Mouse (Mus musculus): ENCODE data around the gene Got1. TPM values are rescaled to one million over a fixed set of nuclear protein-coding genes. Genes with fewer than 3 reads are reported as not detected.
"Not testable (repeated sequence)": the region's sequence is repeated elsewhere in the genome, so short reads cannot be mapped to it uniquely, and the experiment has no call there.

Got1 gene
- polyA plus RNA-seq, 1 experiment from 2014 or later: 60.2 TPM

GRCm38 (mm10) chr19:43518261-43518660, 6.1 kb downstream of the Got1 start:
- H3K27me3 ChIP-seq (ENCODE audit: low read depth, poor library complexity, severe bottlenecking): no peaks in the 10 kb centered on the region
- WGBS: 88% methylated on average over 7 of the region's 7 CpGs
- no peak overlapping the region for H3K4me3 ChIP-seq
- peaks cover 37% of the 10 kb centered on the region for H3K4me1 ChIP-seq
- no peak overlapping the region for H3K27ac ChIP-seq (replicated peaks)
- H3K9me3 ChIP-seq (replicated peaks): no peaks in the 10 kb centered on the region
- DNase-seq (ENCODE audit: low spot score): no peak
- H3K36me3 ChIP-seq: peaks cover 28% of the 10 kb centered on the region

GRCm38 (mm10) chr19:43517808-43518207, 6.6 kb downstream of the Got1 start:
- Histone ChIP-seq H3K36me3 (peaks cover 29% of the 10 kb centered on the region), H3K9me3 (replicated peaks) (no peaks in the 10 kb centered on the region), H3K4me3 (no peak overlapping the region), H3K27me3 (ENCODE audit: low read depth, poor library complexity, severe bottlenecking) (no peaks in the 10 kb centered on the region), H3K27ac (replicated peaks) (no peak overlapping the region), H3K4me1 (peaks cover 33% of the 10 kb centered on the region)
- no peak for DNase-seq (ENCODE audit: low spot score)
- WGBS: 94% methylated on average over 7 of the region's 7 CpGs

DNA sequence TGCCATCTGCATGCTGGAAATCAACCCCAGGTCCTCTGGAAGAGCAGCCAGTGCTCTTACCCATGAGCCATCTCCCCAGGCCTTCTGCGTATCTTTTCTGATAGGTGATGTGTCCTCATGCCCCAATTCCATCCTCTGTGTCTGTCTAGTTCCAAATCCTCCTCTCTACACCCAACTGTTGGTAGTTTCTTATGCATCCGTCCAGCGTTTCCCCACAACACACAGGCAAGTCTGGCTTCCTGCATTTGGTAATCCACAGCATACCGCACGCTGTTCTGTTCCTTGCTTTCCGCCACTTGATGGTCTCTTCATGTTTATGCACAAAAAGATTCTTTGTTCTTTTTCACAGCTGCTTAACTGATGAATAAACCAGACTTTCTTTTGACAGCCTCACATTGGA, 7.1 kb downstream of the Got1 start:
- Histone ChIP-seq H3K36me3 (peaks cover 34% of the 10 kb centered on the region), H3K4me1 (peaks cover 28% of the 10 kb centered on the region), H3K27me3 (ENCODE audit: low read depth, poor library complexity, severe bottlenecking) (no peaks in the 10 kb centered on the region), H3K4me3 (no peak overlapping the region), H3K9me3 (replicated peaks) (no peaks in the 10 kb centered on the region), H3K27ac (replicated peaks) (no peak overlapping the region)
- 96% methylated on average over 6 of the region's 6 CpGs for WGBS
- no peak for DNase-seq (ENCODE audit: low spot score)

GRCm38 (mm10) chr19:43516397-43517035, 7.9 kb downstream of the Got1 start:
- H3K4me3 ChIP-seq: no peak overlapping the region
- no peak for DNase-seq (ENCODE audit: low spot score)
- H3K4me1 ChIP-seq: peaks cover 20% of the 10 kb centered on the region
- H3K36me3 ChIP-seq: peaks cover 42% of the 10 kb centered on the region
- 91% methylated on average over 14 of the region's 14 CpGs for WGBS
- no peaks in the 10 kb centered on the region for H3K27me3 ChIP-seq (ENCODE audit: low read depth, poor library complexity, severe bottlenecking)
- H3K27ac ChIP-seq (replicated peaks): no peak overlapping the region
- H3K9me3 ChIP-seq (replicated peaks): no peaks in the 10 kb centered on the region

DNA sequence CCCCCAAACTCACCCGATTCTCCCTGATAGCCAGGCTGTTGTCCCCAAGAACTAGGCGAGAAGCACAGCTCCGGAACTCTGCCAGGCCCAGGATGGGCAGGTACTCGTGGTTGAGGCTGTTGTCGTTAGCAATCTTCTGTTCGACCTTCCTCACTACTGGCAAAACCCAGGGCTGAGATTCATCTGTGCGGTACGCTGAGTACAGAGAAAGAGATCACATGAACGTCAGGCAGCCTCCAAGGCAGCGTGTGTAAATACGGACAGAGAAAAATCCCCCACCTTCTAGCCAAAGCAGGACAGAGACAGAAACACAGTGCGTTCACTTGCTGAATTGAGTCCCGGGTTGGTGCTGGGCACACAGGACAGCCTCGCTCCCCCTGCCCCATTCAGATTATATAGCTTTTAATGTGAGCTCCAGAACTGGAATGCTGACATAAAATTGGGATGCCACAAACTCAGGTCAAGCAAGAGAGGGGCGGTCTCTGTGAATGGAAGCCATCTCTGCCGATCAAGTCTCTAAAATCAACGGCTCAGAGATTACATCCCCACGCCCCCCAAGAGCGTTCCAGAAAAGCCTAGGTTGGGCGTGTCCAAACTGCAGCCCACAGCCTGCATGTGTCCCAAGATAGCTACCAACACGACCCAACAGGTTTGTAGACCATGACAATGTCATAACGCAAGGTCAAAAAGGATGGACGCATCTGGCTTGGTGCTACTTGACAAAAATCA, 8.6 kb downstream of the Got1 start:
- no peak overlapping the region for H3K27ac ChIP-seq (replicated peaks)
- WGBS: 94% methylated on average over 23 of the region's 23 CpGs
- peaks cover 49% of the 10 kb centered on the region for H3K36me3 ChIP-seq
- no peak for DNase-seq (ENCODE audit: low spot score)
- no peaks in the 10 kb centered on the region for H3K9me3 ChIP-seq (replicated peaks)
- peaks cover 13% of the 10 kb centered on the region for H3K4me1 ChIP-seq
- no peaks in the 10 kb centered on the region for H3K27me3 ChIP-seq (ENCODE audit: low read depth, poor library complexity, severe bottlenecking)
- H3K4me3 ChIP-seq: no peak overlapping the region

DNA sequence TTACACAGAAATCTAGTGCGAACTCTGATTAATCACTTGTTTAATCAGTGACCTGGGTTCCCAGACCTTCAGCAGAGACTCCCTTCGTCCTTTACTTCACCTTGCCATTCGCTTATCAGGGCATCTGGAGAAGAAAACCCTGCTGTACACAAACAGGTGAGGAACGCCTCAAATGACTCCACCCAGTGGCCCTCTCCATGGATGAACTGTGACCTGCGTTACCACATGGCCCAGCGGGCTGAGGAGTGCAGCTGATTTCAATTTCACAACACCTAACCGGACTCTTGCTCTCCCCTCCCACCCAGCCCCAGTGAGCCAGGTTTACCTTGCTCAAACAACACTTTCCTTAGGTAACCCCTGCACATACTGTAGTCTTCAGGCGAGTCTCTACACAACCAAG, 10.5 kb downstream of the Got1 start:
- no peaks in the 10 kb centered on the region for H3K27me3 ChIP-seq (ENCODE audit: low read depth, poor library complexity, severe bottlenecking)
- no peak for DNase-seq (ENCODE audit: low spot score)
- peaks cover 69% of the 10 kb centered on the region for H3K36me3 ChIP-seq
- WGBS: 92% methylated on average over 8 of the region's 8 CpGs
- H3K27ac ChIP-seq (replicated peaks): no peak overlapping the region
- no peaks in the 10 kb centered on the region for H3K4me1 ChIP-seq
- H3K4me3 ChIP-seq: no peak overlapping the region
- H3K9me3 ChIP-seq (replicated peaks): no peaks in the 10 kb centered on the region

- H3K36me3 ChIP-seq: peaks cover 83% of the 10 kb centered on the region
- WGBS: 88% methylated on average over 22 of the region's 22 CpGs
- H3K27ac ChIP-seq (replicated peaks): no peak overlapping the region
- no peaks in the 10 kb centered on the region for H3K4me1 ChIP-seq
- no peak overlapping the region for H3K4me3 ChIP-seq
- DNase-seq (ENCODE audit: low spot score): no peak
- no peaks in the 10 kb centered on the region for H3K9me3 ChIP-seq (replicated peaks)
- no peaks in the 10 kb centered on the region for H3K27me3 ChIP-seq (ENCODE audit: low read depth, poor library complexity, severe bottlenecking)
Observed at GRCm38 (mm10) chr19:43511621-43512620, 12.5 kb downstream of the Got1 start.

DNA sequence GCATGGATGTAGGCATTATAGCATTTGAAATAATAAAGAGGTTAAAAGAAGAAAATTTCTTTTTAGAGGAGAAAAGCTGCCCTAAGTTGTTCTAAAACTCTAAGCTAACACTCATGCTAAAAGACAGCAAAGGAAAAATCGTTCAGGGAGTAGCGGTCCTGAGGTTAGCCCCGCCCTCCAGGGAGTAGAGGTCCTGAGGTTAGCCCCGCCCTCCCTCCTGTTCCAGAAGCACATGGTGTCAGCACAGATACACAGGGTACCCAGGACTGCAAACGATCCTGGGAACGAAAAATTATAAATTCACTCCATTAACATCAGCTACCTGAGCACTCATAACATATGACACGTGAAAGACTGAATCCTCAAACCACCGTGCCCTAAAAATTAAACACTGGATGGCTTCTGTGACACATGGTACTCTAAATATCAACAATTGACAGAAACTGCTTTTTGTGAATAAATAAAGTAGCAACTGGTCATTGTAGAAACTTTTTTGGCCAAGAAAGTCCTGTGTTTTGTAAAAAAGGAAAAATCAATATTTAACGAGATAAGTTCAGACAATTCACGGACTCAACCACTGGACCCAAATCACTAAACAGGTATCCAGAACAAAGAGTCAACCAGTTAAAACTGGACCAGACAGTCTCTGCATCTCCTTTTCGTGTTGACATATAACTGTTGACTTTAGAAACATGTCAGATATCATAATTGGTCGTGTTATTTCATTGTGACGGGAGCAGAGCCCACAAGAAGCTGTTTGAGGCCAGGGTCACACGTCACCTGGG, 13.8 kb downstream of the Got1 start:
- 94% methylated on average over 14 of the region's 14 CpGs for WGBS
- H3K27me3 ChIP-seq (ENCODE audit: low read depth, poor library complexity, severe bottlenecking): no peaks in the 10 kb centered on the region
- H3K27ac ChIP-seq (replicated peaks): no peak overlapping the region
- no peaks in the 10 kb centered on the region for H3K9me3 ChIP-seq (replicated peaks)
- peaks cover 90% of the 10 kb centered on the region for H3K36me3 ChIP-seq
- H3K4me3 ChIP-seq: no peak overlapping the region
- H3K4me1 ChIP-seq: no peaks in the 10 kb centered on the region
- no peak for DNase-seq (ENCODE audit: low spot score)

DNA sequence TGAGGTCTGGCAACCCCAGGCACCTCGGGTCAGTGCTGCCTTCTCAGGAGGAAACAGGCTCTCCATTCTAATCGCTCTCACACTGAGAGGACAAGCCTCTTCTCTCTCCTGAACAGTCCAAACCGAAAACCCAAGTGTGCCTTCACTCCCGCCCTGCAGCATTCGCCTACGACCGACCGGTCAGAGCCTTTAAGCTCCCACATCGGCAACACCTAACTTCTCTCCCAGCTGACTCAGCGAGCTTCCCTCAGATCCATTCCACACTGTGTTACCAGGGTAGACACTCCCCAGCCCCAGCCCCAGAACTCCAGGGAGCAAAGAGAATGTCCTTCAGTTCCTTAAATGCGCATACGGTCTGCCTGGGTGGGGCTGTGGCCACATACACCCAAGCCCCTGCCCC, 19.0 kb downstream of the Got1 start:
- H3K27me3 ChIP-seq (ENCODE audit: low read depth, poor library complexity, severe bottlenecking): no peaks in the 10 kb centered on the region
- H3K36me3 ChIP-seq: peaks cover 89% of the 10 kb centered on the region
- DNase-seq (ENCODE audit: low spot score): no peak
- H3K27ac ChIP-seq (replicated peaks): no peak overlapping the region
- 89% methylated on average over 12 of the region's 12 CpGs for WGBS
- no peak overlapping the region for H3K4me3 ChIP-seq
- H3K9me3 ChIP-seq (replicated peaks): no peaks in the 10 kb centered on the region
- H3K4me1 ChIP-seq: no peaks in the 10 kb centered on the region

GRCm38 (mm10) chr19:43503593-43503992, 20.8 kb downstream of the Got1 start:
- not testable (repeated sequence) for H3K27me3 ChIP-seq (ENCODE audit: low read depth, poor library complexity, severe bottlenecking); H3K4me1 ChIP-seq; H3K27ac ChIP-seq (replicated peaks); DNase-seq (ENCODE audit: low spot score); H3K9me3 ChIP-seq (replicated peaks); H3K4me3 ChIP-seq
- peaks cover 92% of the 10 kb centered on the region for H3K36me3 ChIP-seq
- 87% methylated on average over 9 of the region's 9 CpGs for WGBS

GRCm38 (mm10) chr19:43502630-43503029, 21.8 kb downstream of the Got1 start:
- 87% methylated on average over 11 of the region's 11 CpGs for WGBS
- Histone ChIP-seq H3K9me3 (replicated peaks) (no peaks in the 10 kb centered on the region), H3K27ac (replicated peaks) (no peak overlapping the region), H3K4me3 (no peak overlapping the region), H3K4me1 (no peaks in the 10 kb centered on the region), H3K36me3 (peaks cover 88% of the 10 kb centered on the region), H3K27me3 (ENCODE audit: low read depth, poor library complexity, severe bottlenecking) (no peaks in the 10 kb centered on the region)
- no peak for DNase-seq (ENCODE audit: low spot score)

DNA sequence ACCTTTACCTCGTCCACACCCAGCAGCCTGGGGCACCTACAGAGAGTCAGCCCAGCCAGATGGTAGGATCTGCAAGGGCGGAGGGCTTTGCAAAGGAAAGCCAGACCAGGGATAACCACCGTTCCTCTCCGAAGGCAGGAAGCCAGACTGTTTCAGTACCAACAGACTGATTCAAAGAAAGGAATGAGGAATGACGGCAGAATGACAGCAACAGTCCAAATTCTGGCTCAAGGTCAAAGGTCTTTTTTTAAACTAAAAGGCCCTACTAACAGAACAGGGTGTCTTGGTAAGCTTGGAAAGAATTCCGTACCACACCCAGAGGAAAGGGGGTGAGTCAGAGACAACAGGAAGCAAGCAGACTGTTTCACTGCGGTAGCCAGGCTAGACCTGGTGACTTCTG, 25.5 kb downstream of the Got1 start:
- H3K4me3 ChIP-seq: no peak overlapping the region
- peaks cover 17% of the 10 kb centered on the region for H3K27me3 ChIP-seq (ENCODE audit: low read depth, poor library complexity, severe bottlenecking)
- H3K27ac ChIP-seq (replicated peaks): no peak overlapping the region
- no peak for DNase-seq (ENCODE audit: low spot score)
- peaks cover 52% of the 10 kb centered on the region for H3K36me3 ChIP-seq
- H3K9me3 ChIP-seq (replicated peaks): no peaks in the 10 kb centered on the region
- peaks cover 14% of the 10 kb centered on the region for H3K4me1 ChIP-seq
- 90% methylated on average over 7 of the region's 7 CpGs for WGBS
